Mouse (Mus musculus) cortical plate, adult 2 months (tissue): ENCODE measurements at regions not wholly inside any gene's neighbourhood (a gene's known extent, or its start where the extent isn't known, plus 50 kb on each side); places are given as distances from the start of the nearest gene placed in this dataset.

Experiments used
- H3K27ac ChIP-seq: fragments of 200-500 bp; 2 replicates; pipeline ENCODE4 v1.5.1; 2012; ENCODE audit warnings: low read length, control low read depth, inconsistent platforms; ENCODE audit not compliant: insufficient read depth
- H3K4me1 ChIP-seq: fragments of 200-500 bp; 2 replicates; pipeline ENCODE4 v1.6.1; 2011; ENCODE audit warnings: low read length; ENCODE audit not compliant: control insufficient read depth, insufficient read depth
- H3K4me3 ChIP-seq: fragments of 200-500 bp; 2 replicates; pipeline ENCODE4 v1.5.1; 2011; ENCODE audit warnings: mild to moderate bottlenecking, low read length, control low read depth; ENCODE audit not compliant: insufficient read depth
- CTCF ChIP-seq: fragments of 200-500 bp; IDR thresholded peaks from 2 replicates; pipeline ENCODE4 v1.5.1; 2011; ENCODE audit warnings: mild to moderate bottlenecking, control low read depth, low read length; ENCODE audit not compliant: insufficient read depth; ENCODE audit errors: extremely low read depth
- POLR2A ChIP-seq: fragments of 200-500 bp; IDR thresholded peaks from 2 replicates; pipeline ENCODE4 v1.6.1; 2011; ENCODE audit warnings: mild to moderate bottlenecking, low read length, control low read depth; ENCODE audit not compliant: insufficient read depth; ENCODE audit errors: extremely low read depth

- Histone ChIP-seq H3K27ac (no peak overlapping the region), H3K4me1 (no peaks in the 10 kb centered on the region), H3K4me3 (no peak overlapping the region)
- TF ChIP-seq POLR2A (no peak), CTCF (no peak)
Observed at GRCm38 (mm10) chr3:70134963-70135362, 127.5 kb downstream of the Otol1 start.

- Histone ChIP-seq H3K27ac (no peak overlapping the region), H3K4me1 (no peaks in the 10 kb centered on the region), H3K4me3 (no peak overlapping the region)
- TF ChIP-seq POLR2A (no peak), CTCF (no peak)
Observed at GRCm38 (mm10) chr3:70138488-70138887, 131.1 kb downstream of the Otol1 start.

- no peak overlapping the region for H3K4me3 ChIP-seq
- TF ChIP-seq POLR2A (no peak), CTCF (no peak)
- H3K27ac ChIP-seq: no peak overlapping the region
- no peaks in the 10 kb centered on the region for H3K4me1 ChIP-seq
Observed at GRCm38 (mm10) chr3:70138926-70139325, 131.5 kb downstream of the Otol1 start.

GRCm38 (mm10) chr3:70145728-70146127, 138.3 kb downstream of the Otol1 start:
- Histone ChIP-seq H3K27ac (no peak overlapping the region), H3K4me1 (no peaks in the 10 kb centered on the region), H3K4me3 (no peak overlapping the region)
- TF ChIP-seq POLR2A (no peak), CTCF (no peak)

- TF ChIP-seq POLR2A: no peak
- no peak for TF ChIP-seq CTCF
- Histone ChIP-seq H3K4me1 (no peaks in the 10 kb centered on the region), H3K4me3 (no peak overlapping the region), H3K27ac (no peak overlapping the region)
Observed at GRCm38 (mm10) chr3:70151156-70151555, 143.7 kb downstream of the Otol1 start.

- Histone ChIP-seq H3K27ac (no peak overlapping the region), H3K4me1 (no peaks in the 10 kb centered on the region), H3K4me3 (no peak overlapping the region)
- TF ChIP-seq POLR2A (no peak), CTCF (no peak)
Observed at GRCm38 (mm10) chr3:70160043-70160442, 152.6 kb downstream of the Otol1 start.

- Histone ChIP-seq H3K4me1 (no peaks in the 10 kb centered on the region), H3K27ac (no peak overlapping the region), H3K4me3 (no peak overlapping the region)
- TF ChIP-seq CTCF (no peak), POLR2A (no peak)
Observed at GRCm38 (mm10) chr3:70171667-70172066, 164.3 kb downstream of the Otol1 start.

GRCm38 (mm10) chr3:70176391-70176790, 169.0 kb downstream of the Otol1 start:
- Histone ChIP-seq H3K27ac (no peak overlapping the region), H3K4me3 (no peak overlapping the region), H3K4me1 (no peaks in the 10 kb centered on the region)
- TF ChIP-seq POLR2A: no peak
- no peak for TF ChIP-seq CTCF

GRCm38 (mm10) chr3:70181611-70182010, 174.2 kb downstream of the Otol1 start:
- no peak overlapping the region for H3K27ac ChIP-seq
- TF ChIP-seq CTCF (no peak), POLR2A (no peak)
- H3K4me3 ChIP-seq: no peak overlapping the region
- H3K4me1 ChIP-seq: no peaks in the 10 kb centered on the region

GRCm38 (mm10) chr3:70190741-70191140, 183.3 kb downstream of the Otol1 start:
- H3K4me3 ChIP-seq: no peak overlapping the region
- H3K27ac ChIP-seq: no peak overlapping the region
- no peaks in the 10 kb centered on the region for H3K4me1 ChIP-seq
- TF ChIP-seq CTCF (no peak), POLR2A (no peak)

GRCm38 (mm10) chr3:70196671-70197070, 189.3 kb downstream of the Otol1 start:
- Histone ChIP-seq H3K4me1 (no peaks in the 10 kb centered on the region), H3K27ac (no peak overlapping the region)
- TF ChIP-seq CTCF (no peak), POLR2A (no peak)

More at GRCm38 (mm10) chr3:70196671-70197070, 189.3 kb downstream of the Otol1 start:
- H3K4me3 ChIP-seq: no peak overlapping the region
